Mouse (Mus musculus): Measurements from ENCODE around the gene Slk. TPM values are rescaled to one million over a fixed set of nuclear protein-coding genes. Genes with fewer than 3 reads are reported as not detected.

The Slk gene
- polyA plus RNA-seq, 1 experiment from 2014 or later, result 12.5 TPM

Other genes with a start within 250 kb of the Slk start
- 4.5 and 6.3 TPM in 2 replicates for gene Sh3pxd2a, start 115.3 kb upstream of the Slk start, polyA plus RNA-seq (2015; fragmentation: Nextera tagmentation; extraction: Ambion mirVana)
- 37.3 and 38.5 TPM in 2 replicates for gene Stn1, start 42.2 kb upstream of the Slk start, polyA plus RNA-seq (2015; fragmentation: Nextera tagmentation; extraction: Ambion mirVana)
- gene Col17a1, start 112.4 kb downstream of the Slk start, polyA plus RNA-seq (2015; fragmentation: Nextera tagmentation; extraction: Ambion mirVana), result 0.76 and 0.93 TPM in 2 replicates
- gene Sfr1, start 152.0 kb downstream of the Slk start, polyA plus RNA-seq (2015; fragmentation: Nextera tagmentation; extraction: Ambion mirVana), result 153 and 227 TPM in 2 replicates

Data from heart, embryonic 16.5 days (tissue).